Mouse (Mus musculus) lung, embryonic 16.5 days (tissue): ENCODE measurements around the gene Sub1. TPM values are rescaled to one million over a fixed set of nuclear protein-coding genes. Genes with fewer than 3 reads are reported as not detected.

Source experiments
- ATAC-seq: fragments of 200-750 bp; cut with Nextera tagmentation; 2 replicates; pipeline ENCODE4 v1.8.0; 2017; ENCODE audit warnings: low read depth, mild to moderate bottlenecking, moderate library complexity
- H3K27ac ChIP-seq: fragments of 300-500 bp; sonication (generic); 2 replicates; pipeline ENCODE4 v1.5.1; 2014; ENCODE audit warnings: mild to moderate bottlenecking, control low read depth, low read length
- H3K27me3 ChIP-seq: fragments of 300-500 bp; sonication (generic); 2 replicates; pipeline ENCODE4 v1.6.1; 2014; ENCODE audit warnings: low read depth, low read length, mixed read lengths; ENCODE audit not compliant: control insufficient read depth, insufficient read depth
- H3K36me3 ChIP-seq: fragments of 300-500 bp; sonication (generic); 2 replicates; pipeline ENCODE4 v1.6.1; 2014; ENCODE audit warnings: low read length; ENCODE audit not compliant: control insufficient read depth, insufficient read depth
- H3K4me1 ChIP-seq: fragments of 300-500 bp; sonication (generic); replicated peaks from 2 replicates; pipeline ENCODE4 v1.6.1; 2014; ENCODE audit warnings: low read length, mixed read lengths; ENCODE audit not compliant: control insufficient read depth, insufficient read depth
- H3K4me2 ChIP-seq: fragments of 300-500 bp; sonication (generic); 2 replicates; pipeline ENCODE4 v1.6.1; 2014; ENCODE audit warnings: low read depth, low read length, control low read depth
- H3K4me3 ChIP-seq: fragments of 300-500 bp; sonication (generic); 2 replicates; pipeline ENCODE4 v1.5.1; 2014; ENCODE audit warnings: mild to moderate bottlenecking, low read length, control low read depth
- H3K9ac ChIP-seq: fragments of 300-500 bp; sonication (generic); 2 replicates; pipeline ENCODE4 v1.6.1; 2014; ENCODE audit warnings: low read length, control low read depth
- H3K9me3 ChIP-seq: fragments of 300-500 bp; sonication (generic); 2 replicates; pipeline ENCODE4 v1.6.1; 2016; ENCODE audit warnings: low read length; ENCODE audit not compliant: control insufficient read depth
- WGBS: fragments of 180-500 bp; shearing (Covaris S2); extraction: QIAGEN DNeasy Blood & Tissue Kit; methylation state at CpG from one replicate; pipeline ENCODE4 v1.1.7; 2014; 5-methylcytosine and 5-hydroxymethylcytosine counted together
- polyA plus RNA-seq: library from polyadenylated mRNA; unstranded; fragments of >200 nt; fragmentation: Nextera tagmentation; extraction: Ambion mirVana; gene quantifications from 2 replicates; pipeline ENCODE4 v1.2.1, GENCODE M21; 2015

The Sub1 gene
- polyA plus RNA-seq, 1 experiment from 2014 or later, result 678 TPM

GRCm38 (mm10) chr15:11959716-11960115 lies 37.1 kb downstream of the Sub1 start:
- no peaks in the 10 kb centered on the region for H3K9me3 ChIP-seq
- no peak overlapping the region for H3K4me2 ChIP-seq
- ATAC-seq, result no peak
- no peak overlapping the region for H3K27ac ChIP-seq
- H3K36me3 ChIP-seq, result no peaks in the 10 kb centered on the region
- 72% methylated on average over 3 of the region's 3 CpGs for WGBS
- no peak overlapping the region for H3K9ac ChIP-seq
- no peaks in the 10 kb centered on the region for H3K4me1 ChIP-seq
- no peaks in the 10 kb centered on the region for H3K27me3 ChIP-seq
- no peak overlapping the region for H3K4me3 ChIP-seq

- Histone ChIP-seq H3K9ac (no peak overlapping the region), H3K4me3 (no peak overlapping the region), H3K4me1 (no peaks in the 10 kb centered on the region), H3K4me2 (no peak overlapping the region), H3K27me3 (no peaks in the 10 kb centered on the region), H3K9me3 (no peaks in the 10 kb centered on the region), H3K36me3 (no peaks in the 10 kb centered on the region), H3K27ac (no peak overlapping the region)
- WGBS, result 72% methylated on average over 7 of the region's 7 CpGs
- no peak for ATAC-seq
Observed at GRCm38 (mm10) chr15:11956129-11956528, 40.7 kb downstream of the Sub1 start.

GRCm38 (mm10) chr15:11954190-11954589 lies 42.6 kb downstream of the Sub1 start:
- H3K4me1 ChIP-seq, result no peaks in the 10 kb centered on the region
- no peaks in the 10 kb centered on the region for H3K9me3 ChIP-seq
- no peak overlapping the region for H3K4me3 ChIP-seq
- H3K27me3 ChIP-seq, result no peaks in the 10 kb centered on the region
- no peak for ATAC-seq
- WGBS, result 45% methylated on average over 4 of the region's 4 CpGs
- H3K36me3 ChIP-seq, result no peaks in the 10 kb centered on the region
- H3K4me2 ChIP-seq, result no peak overlapping the region
- no peak overlapping the region for H3K27ac ChIP-seq
- H3K9ac ChIP-seq, result no peak overlapping the region

- no peaks in the 10 kb centered on the region for H3K27me3 ChIP-seq
- H3K4me2 ChIP-seq, result no peak overlapping the region
- no peaks in the 10 kb centered on the region for H3K9me3 ChIP-seq
- no peak overlapping the region for H3K9ac ChIP-seq
- no peaks in the 10 kb centered on the region for H3K4me1 ChIP-seq
- no peak overlapping the region for H3K4me3 ChIP-seq
- WGBS, result 69% methylated on average over 3 of the region's 3 CpGs
- ATAC-seq, result no peak
- no peaks in the 10 kb centered on the region for H3K36me3 ChIP-seq
- H3K27ac ChIP-seq, result no peak overlapping the region
Observed at GRCm38 (mm10) chr15:11952159-11952558, 44.6 kb downstream of the Sub1 start.

GRCm38 (mm10) chr15:11951181-11951580 lies 45.6 kb downstream of the Sub1 start:
- Histone ChIP-seq H3K9me3 (no peaks in the 10 kb centered on the region), H3K36me3 (no peaks in the 10 kb centered on the region), H3K27me3 (no peaks in the 10 kb centered on the region), H3K27ac (no peak overlapping the region), H3K4me2 (no peak overlapping the region), H3K4me1 (no peaks in the 10 kb centered on the region), H3K9ac (no peak overlapping the region), H3K4me3 (no peak overlapping the region)
- 91% methylated on average over 7 of the region's 7 CpGs for WGBS
- no peak for ATAC-seq

- 89% methylated on average over 10 of the region's 10 CpGs for WGBS
- no peak for ATAC-seq
- no peak overlapping the region for H3K9ac ChIP-seq
- no peak overlapping the region for H3K27ac ChIP-seq
- no peaks in the 10 kb centered on the region for H3K9me3 ChIP-seq
- H3K4me3 ChIP-seq, result no peak overlapping the region
- H3K27me3 ChIP-seq, result no peaks in the 10 kb centered on the region
- no peaks in the 10 kb centered on the region for H3K36me3 ChIP-seq
- no peaks in the 10 kb centered on the region for H3K4me1 ChIP-seq
- no peak overlapping the region for H3K4me2 ChIP-seq
Observed at GRCm38 (mm10) chr15:11950144-11950543, 46.6 kb downstream of the Sub1 start.

- H3K27me3 ChIP-seq, result no peaks in the 10 kb centered on the region
- no peak overlapping the region for H3K4me2 ChIP-seq
- H3K36me3 ChIP-seq, result no peaks in the 10 kb centered on the region
- H3K9me3 ChIP-seq, result no peaks in the 10 kb centered on the region
- no peak overlapping the region for H3K27ac ChIP-seq
- no peak overlapping the region for H3K9ac ChIP-seq
- no peaks in the 10 kb centered on the region for H3K4me1 ChIP-seq
- ATAC-seq, result no peak
- 77% methylated on average over 3 of the region's 3 CpGs for WGBS
- H3K4me3 ChIP-seq, result no peak overlapping the region
Observed at GRCm38 (mm10) chr15:11949490-11949889, 47.3 kb downstream of the Sub1 start.

- ATAC-seq, result no peak
- 62% methylated on average over 5 of the region's 5 CpGs for WGBS
- Histone ChIP-seq H3K9ac (no peak overlapping the region), H3K4me2 (no peak overlapping the region), H3K36me3 (no peaks in the 10 kb centered on the region), H3K27ac (no peak overlapping the region), H3K4me3 (no peak overlapping the region), H3K4me1 (no peaks in the 10 kb centered on the region), H3K27me3 (no peaks in the 10 kb centered on the region), H3K9me3 (no peaks in the 10 kb centered on the region)
Observed at GRCm38 (mm10) chr15:11940855-11941254, 55.9 kb downstream of the Sub1 start.
